Mouse (Mus musculus): ENCODE data around the gene Pde10a. TPM values are rescaled to one million over a fixed set of nuclear protein-coding genes. Genes with fewer than 3 reads are reported as not detected.

Pde10a gene
- total and polyA plus RNA-seq, 3 experiments: 0.04 to 0.41 (median 0.21) TPM

- TF ChIP-seq PAX5 (IDR thresholded peaks at IDR 0.05; ENCODE audit: low read length) (no peak), TCF12 (IDR thresholded peaks at IDR 0.05; ENCODE audit: low read depth, low read length) (no peak), CHD1 (IDR thresholded peaks at IDR 0.05; ENCODE audit: low read depth, low read length) (no peak)
- no peak for DNase-seq (ENCODE audit: extremely low read depth)
- no peaks in the 10 kb centered on the region for H3K4me1 ChIP-seq (ENCODE audit: control insufficient read depth in 1 of 2, insufficient read depth in 2 of 2)
- H3K36me3 ChIP-seq (replicated peaks in 1 of 2; ENCODE audit: control insufficient read depth in 1 of 2, insufficient read depth in 1 of 2, low read length in 1 of 2): no peaks in the 10 kb centered on the region
- in situ Hi-C loops (cut with MboI; ENCODE audit: low pct_ligation_motif_present, low pct_unique_long_range_greater_than_20kb, low sequenced_read_pairs) (no loop called here), dilution Hi-C loops (cut with MboI; ENCODE audit: extremely low pct_ligation_motif_present, extremely low pct_unique_long_range_greater_than_20kb, low sequenced_read_pairs) (no loop called here)
- no peaks in the 10 kb centered on the region for H3K27me3 ChIP-seq (replicated peaks)
- no peak overlapping the region for H3K4me3 ChIP-seq (replicated peaks in 1 of 3; ENCODE audit: low read depth in 2 of 3, low read length in 2 of 3, poor library complexity in 1 of 3)
- no peak overlapping the region for H3K4me2 ChIP-seq (ENCODE audit: insufficient read depth, low read depth, poor library complexity, severe bottlenecking)
- no peaks in the 10 kb centered on the region for H3K79me2 ChIP-seq (replicated peaks; ENCODE audit: control insufficient read depth, extremely low read depth, insufficient read depth, poor library complexity, severe bottlenecking)
- H3K9ac ChIP-seq (ENCODE audit: insufficient read depth, low read depth): no peak overlapping the region
- H3K9me3 ChIP-seq (replicated peaks; ENCODE audit: low read length): peaks cover 16% of the 10 kb centered on the region
- no peak overlapping the region for H3K27ac ChIP-seq (ENCODE audit: insufficient read depth, low read depth)
Measured at GRCm38 (mm10) chr17:8799296-8799731, 274.1 kb downstream of the Pde10a start.

GRCm38 (mm10) chr17:8799914-8800420, 274.8 kb downstream of the Pde10a start:
- Histone ChIP-seq H3K79me2 (replicated peaks; ENCODE audit: control insufficient read depth, extremely low read depth, insufficient read depth, poor library complexity, severe bottlenecking) (no peaks in the 10 kb centered on the region), H3K4me3 (replicated peaks in 1 of 3; ENCODE audit: low read depth in 2 of 3, low read length in 2 of 3, poor library complexity in 1 of 3) (no peak overlapping the region), H3K9me3 (replicated peaks; ENCODE audit: low read length) (peaks cover 16% of the 10 kb centered on the region), H3K27ac (ENCODE audit: insufficient read depth, low read depth) (no peak overlapping the region), H3K36me3 (replicated peaks in 1 of 2; ENCODE audit: control insufficient read depth in 1 of 2, insufficient read depth in 1 of 2, low read length in 1 of 2) (no peaks in the 10 kb centered on the region), H3K4me2 (ENCODE audit: insufficient read depth, low read depth, poor library complexity, severe bottlenecking) (no peak overlapping the region), H3K4me1 (ENCODE audit: control insufficient read depth in 1 of 2, insufficient read depth in 2 of 2) (no peaks in the 10 kb centered on the region), H3K9ac (ENCODE audit: insufficient read depth, low read depth) (no peak overlapping the region), H3K27me3 (replicated peaks) (no peaks in the 10 kb centered on the region)
- in situ Hi-C loops (cut with MboI; ENCODE audit: low pct_ligation_motif_present, low pct_unique_long_range_greater_than_20kb, low sequenced_read_pairs) (no loop called here), dilution Hi-C loops (cut with MboI; ENCODE audit: extremely low pct_ligation_motif_present, extremely low pct_unique_long_range_greater_than_20kb, low sequenced_read_pairs) (no loop called here)
- no peak for DNase-seq (ENCODE audit: extremely low read depth)
- TF ChIP-seq ZNF384 (IDR thresholded peaks at IDR 0.05; ENCODE audit: low read depth, low read length) (no peak), E2F4 (IDR thresholded peaks at IDR 0.05; ENCODE audit: insufficient replicate concordance, low read depth, low read length) (no peak), KAT2A (IDR thresholded peaks at IDR 0.05; ENCODE audit: insufficient replicate concordance, low read length) (no peak), TCF12 (IDR thresholded peaks at IDR 0.05; ENCODE audit: low read depth, low read length) (no peak), MAFK (IDR thresholded peaks at IDR 0.05; ENCODE audit: insufficient replicate concordance, low read length) (no peak), HCFC1 (IDR thresholded peaks at IDR 0.05; ENCODE audit: low read depth, low read length) (no peak), RCOR1 (conservative IDR thresholded peaks at IDR 0.05; ENCODE audit: low read depth, low read length) (no peak), NRF1 (IDR thresholded peaks at IDR 0.05; ENCODE audit: low read depth, low read length) (no peak), ZKSCAN1 (IDR thresholded peaks at IDR 0.05; ENCODE audit: borderline replicate concordance, low read depth, low read length) (no peak), ELF1 (IDR thresholded peaks at IDR 0.05; ENCODE audit: low read depth, low read length) (no peak), IRF4 (IDR thresholded peaks at IDR 0.05; ENCODE audit: low read depth, low read length) (no peak), CHD2 (IDR thresholded peaks at IDR 0.05; ENCODE audit: low read length) (no peak)

All from CH12.LX (cell line).